Mouse (Mus musculus) c-Kit-positive CD71-positive TER-119-negative erythroid progenitor cells, embryonic 14.5 days (primary cell): ENCODE data around the gene Olfr588-ps1.
"Not testable (repeated sequence)": the region's sequence is repeated elsewhere in the genome, so short reads cannot be mapped to it uniquely, and the experiment has no call there.

Experiments used
- DNase-seq: peaks from one replicate; pipeline ENCODE4 v3.0.0-alpha.2; 2013; ENCODE audit warnings: low read depth

Gene Olfr588-ps1

DNA sequence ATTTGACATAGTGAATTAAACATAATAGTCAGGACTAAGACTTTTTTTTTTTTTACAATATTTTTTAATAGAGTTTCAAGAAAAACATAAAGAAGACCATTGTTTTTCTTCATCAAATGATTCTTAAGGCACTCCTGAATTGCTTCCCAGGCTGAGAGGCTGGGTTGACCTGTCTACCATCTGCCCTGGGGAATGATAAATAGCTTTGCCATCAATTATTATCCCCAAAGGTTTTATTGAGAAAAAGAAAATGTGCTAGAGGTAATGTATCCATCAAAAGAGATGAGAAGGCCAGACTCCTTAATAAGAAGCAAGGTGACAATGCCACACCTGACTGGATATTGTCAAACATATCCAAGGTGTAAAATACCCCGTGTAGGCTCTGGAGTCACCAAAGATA, at the start of gene Olfr588-ps1:
Gene Olfr588-ps1, plus strand, starts transcription at position 301 of the 400 bp plus-strand sequence.
- DNase-seq = no peak

GRCm38 (mm10) chr7:103097420-103097819, 43.3 kb upstream of the Olfr588-ps1 start, which contains the start of gene Olfr585:
Olfr585 (plus strand) TSS chr7:103097720.
- no peak for DNase-seq

DNA sequence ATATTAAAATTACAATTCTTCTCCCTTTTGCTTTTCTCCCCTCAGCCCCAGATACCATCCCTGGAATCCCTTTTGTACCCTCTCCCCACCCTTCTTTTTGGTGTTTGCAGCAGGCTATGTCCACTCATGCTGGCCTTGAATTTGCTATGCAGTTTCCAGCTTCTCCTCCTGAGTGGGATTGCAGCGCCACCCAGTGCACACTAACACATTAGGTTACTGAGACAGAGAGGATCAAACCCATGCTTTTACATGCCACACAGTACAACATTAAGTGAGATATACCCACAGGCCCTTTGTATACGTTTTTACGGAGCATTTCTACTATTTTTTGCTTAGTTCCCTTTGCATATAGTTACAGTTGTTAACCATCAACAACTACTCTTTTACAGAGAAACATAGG, 21.3 kb upstream of the Olfr588-ps1 start:
- DNase-seq = no peak

GRCm38 (mm10) chr7:103125538-103125937, 15.1 kb upstream of the Olfr588-ps1 start, which contains the start of gene Olfr586:
Olfr586 (minus strand) TSS chr7:103125638.
- DNase-seq = no peak

DNA sequence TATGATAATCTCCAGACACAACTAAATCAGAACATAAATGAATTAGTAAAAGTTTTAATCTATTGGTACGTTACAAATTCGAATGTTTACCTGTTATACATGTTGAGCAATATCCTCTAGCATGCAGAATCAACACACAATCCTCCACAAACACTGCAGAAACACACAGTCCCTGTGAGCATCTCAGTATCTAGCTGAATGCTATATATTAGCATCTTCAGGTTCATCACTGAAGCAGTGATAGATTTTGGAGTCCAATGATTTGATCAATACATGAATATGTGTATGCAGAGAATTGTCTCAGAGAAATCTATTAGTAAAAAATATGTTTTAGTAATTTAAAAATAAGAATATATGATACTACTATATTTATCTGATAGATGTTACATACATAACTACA, 15.6 kb downstream of the Olfr588-ps1 start, which contains the start of gene Olfr589:
Gene Olfr589, minus strand, starts transcription at position 101 of the 400 bp plus-strand sequence.
- no peak for DNase-seq

GRCm38 (mm10) chr7:103169697-103170096, 29.0 kb downstream of the Olfr588-ps1 start:
- DNase-seq = no peak

DNA sequence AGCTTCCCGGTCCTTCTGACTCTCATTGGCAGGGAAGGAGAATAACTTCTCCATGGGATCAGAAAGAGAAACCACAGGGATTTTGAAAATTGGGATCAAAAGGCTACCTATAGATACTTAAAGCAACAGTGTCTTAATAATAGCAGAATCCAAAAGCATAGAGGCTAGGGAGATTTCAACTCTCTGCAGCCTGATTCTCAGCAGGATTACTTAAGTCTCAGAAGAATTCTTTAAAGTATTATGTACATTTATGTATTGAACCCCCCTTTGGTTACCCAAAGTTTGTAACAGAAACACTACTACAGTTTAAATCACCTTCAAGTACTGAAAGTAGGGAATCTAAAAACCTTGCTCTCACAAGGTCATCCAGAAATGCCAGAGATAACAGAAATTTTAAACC, 37.6 kb downstream of the Olfr588-ps1 start, which contains the start of gene Olfr591:
Gene Olfr591, minus strand, starts transcription at position 101 of the 400 bp plus-strand sequence.
- no peak for DNase-seq

DNA sequence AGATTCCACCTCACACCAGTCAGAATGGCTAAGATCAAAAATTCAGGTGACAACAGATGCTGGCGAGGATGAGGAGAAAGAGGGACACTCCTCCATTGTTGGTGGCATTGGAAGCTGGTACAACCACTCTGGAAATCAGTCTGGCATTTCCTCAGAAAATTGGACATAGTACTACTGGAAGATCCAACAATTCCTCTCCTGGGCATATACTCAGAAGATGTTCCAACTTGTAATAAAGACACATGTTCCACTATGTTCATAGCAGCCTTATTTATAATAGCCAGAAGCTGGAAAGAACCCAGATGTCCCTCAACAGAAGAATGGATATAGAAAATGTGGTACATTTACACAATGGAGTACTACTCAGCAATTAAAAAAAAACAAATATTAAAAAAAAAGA, 43.8 kb downstream of the Olfr588-ps1 start, which contains the start of gene Olfr592:
Gene Olfr592, plus strand, starts transcription at position 301 of the 400 bp plus-strand sequence.
- DNase-seq = not testable (repeated sequence)
